Mouse (Mus musculus) testis, adult 2 months (tissue): ENCODE results near the gene Calcoco2. TPM values are rescaled to one million over a fixed set of nuclear protein-coding genes. Genes with fewer than 3 reads are reported as not detected.
A peak's percentile ranks its signal among the peaks of the same experiment; 100 is the strongest.

Experiments
- H3K27ac ChIP-seq: fragments of 200-500 bp; 2 replicates; pipeline ENCODE4 v1.5.1; 2012; ENCODE audit warnings: low read depth, low read length; ENCODE audit not compliant: control insufficient read depth, insufficient read depth
- H3K27me3 ChIP-seq: fragments of 200-500 bp; 2 replicates; pipeline ENCODE4 v1.6.1; 2012; ENCODE audit warnings: mild to moderate bottlenecking, low read length, moderate library complexity; ENCODE audit not compliant: control insufficient read depth, insufficient read depth
- H3K36me3 ChIP-seq: fragments of 200-500 bp; 2 replicates; pipeline ENCODE4 v1.6.1; 2012; ENCODE audit warnings: mild to moderate bottlenecking, low read length; ENCODE audit not compliant: control insufficient read depth, insufficient read depth
- H3K4me1 ChIP-seq: fragments of 200-500 bp; 2 replicates; pipeline ENCODE4 v1.6.1; 2012; ENCODE audit warnings: low read length; ENCODE audit not compliant: control insufficient read depth, insufficient read depth
- H3K4me3 ChIP-seq: fragments of 200-500 bp; 2 replicates; pipeline ENCODE4 v1.5.1; 2012; ENCODE audit warnings: low read depth, mild to moderate bottlenecking, low read length, moderate library complexity, mixed read lengths; ENCODE audit not compliant: control insufficient read depth
- CTCF ChIP-seq: fragments of 200-500 bp; IDR thresholded peaks from 2 replicates; pipeline ENCODE4 v1.5.1; 2012; ENCODE audit warnings: low read depth, mild to moderate bottlenecking, inconsistent platforms, low read length, moderate library complexity; ENCODE audit not compliant: control insufficient read depth, insufficient read depth, insufficient replicate concordance
- POLR2A ChIP-seq: fragments of 200-500 bp; IDR thresholded peaks from 2 replicates; pipeline ENCODE4 v1.6.1; 2012; ENCODE audit warnings: low read depth, mild to moderate bottlenecking, inconsistent platforms, low read length, moderate library complexity; ENCODE audit not compliant: control insufficient read depth
- polyA plus RNA-seq: library from polyadenylated mRNA; depleted of rRNA; stranded (reverse); fragments of >200 nt; gene quantifications from 2 replicates; pipeline ENCODE4 v1.2.3, GENCODE M21; 2012; rRNA removed

Gene Calcoco2
- 0.08 and 0.15 TPM in 2 replicates for polyA plus RNA-seq

DNA sequence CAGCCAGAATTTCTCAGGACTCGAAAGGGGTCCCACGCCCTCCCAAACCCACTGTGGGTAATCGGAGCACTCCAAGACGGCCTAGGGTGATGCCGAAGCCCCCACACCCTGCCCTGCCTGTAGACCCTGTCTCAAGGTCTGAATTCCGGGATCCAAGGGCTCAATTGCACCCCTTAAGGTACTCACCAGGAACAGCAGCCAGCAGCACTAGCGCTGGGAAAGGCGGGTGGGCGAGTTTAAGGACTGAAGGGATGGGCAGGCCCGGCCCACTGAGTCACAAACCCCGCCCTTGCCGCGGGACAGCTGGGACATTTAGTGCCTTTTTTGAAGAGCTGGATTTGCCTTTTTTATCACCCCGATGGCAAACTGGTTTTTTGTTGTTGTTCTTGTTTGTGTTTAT lies at the start of gene Calcoco2:
Gene Calcoco2 (minus strand): TSS at position 214 of the 400 bp plus-strand sequence.
- Histone ChIP-seq H3K36me3 (no peaks in the 10 kb centered on the region), H3K27me3 (no peaks in the 10 kb centered on the region), H3K4me1 (no peaks in the 10 kb centered on the region), H3K27ac (no peak within 1 kb of the TSS), H3K4me3 (no peak within 1 kb of the TSS)
- no peak for TF ChIP-seq CTCF
- no peak for TF ChIP-seq POLR2A

GRCm38 (mm10) chr11:96147471-96147870 lies 35.7 kb upstream of the Calcoco2 start:
- no peaks in the 10 kb centered on the region; the same call in none of the 2 replicates for H3K36me3 ChIP-seq
- H3K27ac ChIP-seq, result no peak overlapping the region
- H3K4me3 ChIP-seq, result no peak overlapping the region
- no peaks in the 10 kb centered on the region for H3K27me3 ChIP-seq
- TF ChIP-seq POLR2A (no peak), CTCF (no peak)
- no peaks in the 10 kb centered on the region for H3K4me1 ChIP-seq

- TF ChIP-seq POLR2A (no peak), CTCF (peak; percentile 62; the same call in 1 of the 2 replicates)
- H3K4me1 ChIP-seq, result no peaks in the 10 kb centered on the region
- H3K4me3 ChIP-seq, result no peak overlapping the region
- no peak overlapping the region for H3K27ac ChIP-seq
- H3K27me3 ChIP-seq, result no peaks in the 10 kb centered on the region
- no peaks in the 10 kb centered on the region; the same call in 1 of the 2 replicates for H3K36me3 ChIP-seq
Observed at GRCm38 (mm10) chr11:96145622-96146270, 34.0 kb upstream of the Calcoco2 start.

DNA sequence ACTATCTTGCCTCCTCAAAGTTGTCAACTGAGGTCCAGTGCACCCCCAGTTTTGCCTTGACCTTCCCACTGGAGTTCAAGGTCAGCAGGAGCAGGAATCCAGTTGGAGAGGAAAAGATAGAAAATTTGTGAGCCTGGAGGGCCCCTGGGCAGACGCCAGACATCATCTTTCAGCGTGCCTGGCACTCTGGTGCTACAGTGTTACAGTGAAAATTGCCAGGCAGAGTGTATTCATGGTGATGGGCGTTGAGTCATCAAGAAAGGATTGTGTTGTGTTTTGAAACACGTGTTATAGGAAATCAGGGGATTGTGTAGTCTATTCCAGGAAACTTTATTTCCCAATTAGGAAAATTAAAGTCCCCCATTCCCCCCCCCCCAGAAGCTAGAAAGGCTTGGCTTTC lies 32.0 kb upstream of the Calcoco2 start:
- no peaks in the 10 kb centered on the region; the same call in 1 of the 2 replicates for H3K36me3 ChIP-seq
- no peak overlapping the region for H3K27ac ChIP-seq
- H3K4me1 ChIP-seq, result no peaks in the 10 kb centered on the region
- H3K27me3 ChIP-seq, result no peaks in the 10 kb centered on the region
- no peak overlapping the region for H3K4me3 ChIP-seq
- no peak for TF ChIP-seq POLR2A
- no peak for TF ChIP-seq CTCF

DNA sequence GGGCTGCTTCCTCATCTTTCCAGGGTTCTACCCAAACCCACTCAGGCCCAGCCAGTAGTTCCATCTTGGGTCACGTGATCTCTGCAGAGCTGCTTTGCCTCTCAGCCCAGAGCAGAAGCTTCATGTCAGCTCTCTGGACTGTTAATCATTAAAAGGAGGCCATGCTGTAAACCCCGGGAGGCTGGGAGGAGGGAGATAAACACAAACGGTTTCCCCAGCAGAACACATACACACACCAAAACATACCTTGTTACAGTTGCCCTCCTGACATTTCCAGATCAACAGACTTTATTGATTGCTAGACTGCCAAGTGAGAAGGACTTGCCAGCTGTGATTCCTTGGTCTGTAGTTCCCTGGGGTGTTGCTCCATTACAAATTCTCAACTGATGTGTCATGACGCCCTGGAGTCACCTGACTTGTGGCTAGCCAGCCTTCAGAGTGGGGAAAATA lies 29.0 kb upstream of the Calcoco2 start:
- Histone ChIP-seq H3K27me3 (no peaks in the 10 kb centered on the region), H3K36me3 (no peaks in the 10 kb centered on the region; the same call in 1 of the 2 replicates), H3K27ac (no peak overlapping the region), H3K4me3 (no peak overlapping the region), H3K4me1 (no peaks in the 10 kb centered on the region)
- TF ChIP-seq CTCF (no peak), POLR2A (no peak)

GRCm38 (mm10) chr11:96135847-96136246 lies 24.1 kb upstream of the Calcoco2 start:
- H3K4me3 ChIP-seq, result no peak overlapping the region
- no peak for TF ChIP-seq POLR2A
- TF ChIP-seq CTCF, result no peak
- H3K27ac ChIP-seq, result no peak overlapping the region
- H3K27me3 ChIP-seq, result no peaks in the 10 kb centered on the region
- H3K36me3 ChIP-seq, result no peaks in the 10 kb centered on the region
- no peaks in the 10 kb centered on the region; the same call in 1 of the 2 replicates for H3K4me1 ChIP-seq

DNA sequence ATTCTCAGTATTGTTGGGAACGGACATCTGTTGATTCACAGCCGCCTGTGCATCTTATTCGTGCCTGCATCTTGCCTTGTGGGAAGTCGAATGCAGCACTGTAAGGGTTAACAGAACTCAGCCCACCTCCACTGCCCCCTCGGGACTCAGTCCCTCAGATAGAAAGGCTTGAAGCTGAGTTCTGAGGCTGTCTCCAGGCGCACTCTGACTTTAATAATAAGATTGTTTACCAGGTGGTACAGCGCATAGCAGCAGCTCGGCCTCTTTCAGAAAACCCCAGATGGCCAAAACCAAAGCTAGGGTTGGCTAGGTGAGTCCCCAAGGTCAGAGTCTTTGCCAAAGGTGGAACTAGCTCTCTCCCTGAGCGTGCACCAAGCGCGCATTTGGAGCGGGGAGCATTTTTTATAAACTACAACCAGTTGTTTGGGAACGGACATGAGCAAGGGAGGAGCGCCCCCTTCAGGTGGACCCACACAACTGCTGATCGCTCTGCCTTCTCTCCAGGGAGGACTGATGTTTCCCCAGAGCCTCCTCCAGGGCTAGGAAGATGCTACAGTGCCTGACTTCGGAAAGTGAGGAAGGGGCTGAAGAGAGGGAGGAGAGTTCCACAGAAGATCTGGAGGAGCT lies 21.6 kb upstream of the Calcoco2 start, which contains the start of gene Ttll6:
Gene Ttll6 (plus strand): TSS at position 548 of the 627 bp plus-strand sequence.
- H3K27me3 ChIP-seq, result no peaks in the 10 kb centered on the region
- H3K27ac ChIP-seq, result no peak within 1 kb of the TSS
- TF ChIP-seq POLR2A (no peak), CTCF (peak; percentile 85; the same call in 1 of the 2 replicates)
- H3K4me3 ChIP-seq, result no peak within 1 kb of the TSS
- H3K36me3 ChIP-seq, result no peaks in the 10 kb centered on the region
- H3K4me1 ChIP-seq, result no peaks in the 10 kb centered on the region; the same call in 1 of the 2 replicates

- no peak overlapping the region for H3K27ac ChIP-seq
- H3K36me3 ChIP-seq, result no peaks in the 10 kb centered on the region
- H3K27me3 ChIP-seq, result no peaks in the 10 kb centered on the region
- H3K4me1 ChIP-seq, result no peaks in the 10 kb centered on the region; the same call in 1 of the 2 replicates
- no peak overlapping the region for H3K4me3 ChIP-seq
- TF ChIP-seq POLR2A, result no peak
- TF ChIP-seq CTCF, result no peak
Observed at GRCm38 (mm10) chr11:96130606-96131005, 18.8 kb upstream of the Calcoco2 start.
